Comparison of ENCODE assay signal across 41 mouse cellular contexts in the genomic region with DNA sequence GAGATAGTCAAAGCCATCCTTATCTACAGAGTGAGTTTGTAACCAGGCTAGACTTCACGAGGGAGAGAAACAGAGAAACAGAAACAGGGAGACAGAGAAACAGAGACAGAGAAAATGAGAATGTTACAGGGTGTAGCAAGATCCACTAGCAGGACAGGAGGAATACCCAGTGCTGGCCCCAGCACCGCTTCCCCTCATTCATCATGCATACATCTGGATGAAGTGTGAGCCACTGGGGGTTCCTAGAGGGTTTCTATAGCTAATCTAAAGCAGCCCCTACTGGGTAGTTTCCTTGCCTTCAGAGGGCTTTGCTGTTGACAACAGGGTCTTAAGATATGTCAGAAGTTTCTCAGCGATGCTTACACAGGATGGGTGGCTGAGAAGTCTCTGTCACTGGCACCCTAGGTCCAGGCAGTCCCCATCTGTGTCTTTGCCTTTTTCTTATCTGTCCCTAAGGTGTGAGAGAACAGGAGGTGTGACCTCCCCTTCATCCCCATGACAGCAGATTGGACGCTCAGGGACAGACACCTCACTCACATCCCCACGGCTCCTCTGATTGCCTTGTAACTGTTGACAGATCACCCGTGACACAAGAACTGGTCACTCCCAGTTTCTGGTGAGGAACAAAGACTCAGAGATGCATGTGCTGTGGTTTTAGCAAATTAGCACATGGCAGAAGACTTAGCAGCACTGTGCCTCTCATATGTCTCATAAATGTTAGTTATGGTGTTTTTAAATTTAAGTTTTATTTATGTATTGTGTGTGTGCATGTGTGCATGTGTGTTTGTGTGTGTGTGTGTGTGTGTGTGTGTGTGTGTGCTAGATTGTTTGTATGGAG. TPM values are rescaled to one million over a fixed set of nuclear protein-coding genes. Genes with fewer than 3 reads are reported as not detected.
"Had no signal": no experiment of that assay in that cellular context is flagged by ENCODE, and none has a peak within 500 bp of the region (broad histone marks: within the 10 kb centered on the region; RNA-seq: fewer than 3 reads in every experiment).

No protein-coding gene starts in this region.

- H3K36me3 ChIP-seq: heart, embryonic 13.5 days; heart, embryonic 15.5 days; hindbrain, embryonic 13.5 days; hindbrain, embryonic 15.5 days; kidney, embryonic 15.5 days; limb, embryonic 13.5 days; limb, embryonic 15.5 days had no signal

- H3K27me3 ChIP-seq: heart, embryonic 15.5 days; hindbrain, embryonic 13.5 days; hindbrain, embryonic 15.5 days; kidney, embryonic 15.5 days; limb, embryonic 13.5 days; limb, embryonic 15.5 days had no signal

- H3K4me3 ChIP-seq: gastrocnemius, adult 2 months; heart, adult 2 months; heart, embryonic 13.5 days; heart, embryonic 15.5 days; hindbrain, embryonic 13.5 days; hindbrain, embryonic 15.5 days; kidney, embryonic 15.5 days; limb, embryonic 13.5 days; limb, embryonic 15.5 days had no signal

- H3K9ac ChIP-seq: heart, embryonic 13.5 days; heart, embryonic 15.5 days; hindbrain, embryonic 13.5 days; hindbrain, embryonic 15.5 days; kidney, embryonic 15.5 days; limb, embryonic 13.5 days; limb, embryonic 15.5 days had no signal

- H3K27ac ChIP-seq: gastrocnemius, adult 2 months; heart, adult 2 months; heart, embryonic 13.5 days; heart, embryonic 15.5 days; hindbrain, embryonic 13.5 days; hindbrain, embryonic 15.5 days; hindbrain, postnatal 0 days; kidney, embryonic 15.5 days; kidney, postnatal 0 days; limb, embryonic 13.5 days; limb, embryonic 15.5 days had no signal

- H3K4me1 ChIP-seq: heart, embryonic 15.5 days; hindbrain, embryonic 13.5 days; hindbrain, embryonic 15.5 days; kidney, embryonic 15.5 days; limb, embryonic 13.5 days; limb, embryonic 15.5 days had no signal

- DNase-seq: gastrocnemius, adult 2 months; gastrocnemius, postnatal 10 days; gastrocnemius, postnatal 25 days; heart, adult 11 months; heart, adult 2 months; heart, postnatal 14 days; heart, postnatal 36 days; kidney, adult 11 months; kidney, adult 2 months; kidney, adult 9 months; kidney, postnatal 14 days; kidney, postnatal 36 days; layer of hippocampus, adult 9-11 months; layer of hippocampus, postnatal 36 days; left cerebral cortex, postnatal 4 days had no signal

- H3K9me3 ChIP-seq: heart, embryonic 13.5 days; heart, embryonic 15.5 days; hindbrain, embryonic 13.5 days; hindbrain, embryonic 15.5 days; kidney, embryonic 15.5 days; limb, embryonic 13.5 days; limb, embryonic 15.5 days had no signal

- ATAC-seq: hindbrain, postnatal 0 days; intestine, embryonic 16.5 days had no signal

- H3K4me2 ChIP-seq: heart, embryonic 13.5 days; heart, embryonic 15.5 days; hindbrain, embryonic 13.5 days; hindbrain, embryonic 15.5 days; kidney, embryonic 15.5 days; limb, embryonic 13.5 days; limb, embryonic 15.5 days had no signal

RNA-seq across cellular contexts. Expression of a gene that starts 29.3 kb away (rescaled TPM):
- total RNA-seq: gastrocnemius, adult 2 months; gastrocnemius, postnatal 10 days; gastrocnemius, postnatal 25 days; heart, adult 2 months; heart, postnatal 14 days; heart, postnatal 36 days; hematopoietic stem cell, adult 5-6 weeks; hindbrain, postnatal 0 days; layer of hippocampus, adult 18-20 months; layer of hippocampus, adult 8-10 months; layer of hippocampus, postnatal 14 days; layer of hippocampus, postnatal 36 days; left cerebral cortex, adult 18-20 months; left cerebral cortex, adult 8-10 months; left cerebral cortex, postnatal 10 days; left cerebral cortex, postnatal 25 days; left cerebral cortex, postnatal 4 days; liver, adult 2 months had no signal
- polyA plus RNA-seq: frontal cortex, adult 2 months; gonadal fat pad, adult 2 months; heart, adult 2 months; heart, embryonic 13.5 days; heart, embryonic 15.5 days; heart, postnatal 0 days; hindbrain, embryonic 11.5 days; hindbrain, embryonic 13.5 days; hindbrain, embryonic 15.5 days; hindbrain, postnatal 0 days; kidney, adult 2 months; kidney, embryonic 15.5 days; kidney, postnatal 0 days; limb, embryonic 11.5 days; limb, embryonic 13.5 days; limb, embryonic 15.5 days; liver, adult 2 months had no signal

RNA-seq across cellular contexts. Expression of a gene that starts 47.0 kb away (rescaled TPM):
- total RNA-seq: gastrocnemius, adult 2 months; gastrocnemius, postnatal 10 days; gastrocnemius, postnatal 25 days; heart, adult 2 months; heart, postnatal 14 days; heart, postnatal 36 days; hematopoietic stem cell, adult 5-6 weeks; hindbrain, postnatal 0 days; layer of hippocampus, adult 18-20 months; layer of hippocampus, adult 8-10 months; layer of hippocampus, postnatal 14 days; layer of hippocampus, postnatal 36 days; left cerebral cortex, adult 18-20 months; left cerebral cortex, adult 8-10 months; left cerebral cortex, postnatal 10 days; left cerebral cortex, postnatal 25 days; left cerebral cortex, postnatal 4 days; liver, adult 2 months had no signal
- polyA plus RNA-seq: frontal cortex, adult 2 months; gonadal fat pad, adult 2 months; heart, adult 2 months; heart, embryonic 13.5 days; heart, embryonic 15.5 days; heart, postnatal 0 days; hindbrain, embryonic 11.5 days; hindbrain, embryonic 13.5 days; hindbrain, embryonic 15.5 days; hindbrain, postnatal 0 days; intestine, embryonic 14.5 days; intestine, embryonic 16.5 days; kidney, adult 2 months; kidney, embryonic 15.5 days; kidney, postnatal 0 days; large intestine, adult 2 months; limb, embryonic 11.5 days; limb, embryonic 13.5 days; limb, embryonic 15.5 days; liver, adult 2 months had no signal
